Mouse (Mus musculus): ENCODE measurements at regions not wholly inside any gene's neighbourhood (a gene's known extent, or its start where the extent isn't known, plus 50 kb on each side); places are given as distances from the start of the nearest gene placed in this dataset.

GRCm38 (mm10) chr2:9267675-9268074 lies 613.4 kb upstream of the 4930412O13Rik start:
- no peak for DNase-seq (ENCODE audit: low read depth)

GRCm38 (mm10) chr2:9283441-9283840 lies 597.6 kb upstream of the 4930412O13Rik start:
- DNase-seq (ENCODE audit: low read depth): no peak

GRCm38 (mm10) chr2:9285800-9286199 lies 595.3 kb upstream of the 4930412O13Rik start:
- DNase-seq (ENCODE audit: low read depth): no peak

- no peak for DNase-seq (ENCODE audit: low read depth)
Observed at GRCm38 (mm10) chr2:9287077-9287476, 594.0 kb upstream of the 4930412O13Rik start.

GRCm38 (mm10) chr2:9287623-9288022 lies 593.4 kb upstream of the 4930412O13Rik start:
- DNase-seq (ENCODE audit: low read depth): no peak

GRCm38 (mm10) chr2:9331630-9332352 lies 549.3 kb upstream of the 4930412O13Rik start:
- DNase-seq (ENCODE audit: low read depth): no peak

DNA sequence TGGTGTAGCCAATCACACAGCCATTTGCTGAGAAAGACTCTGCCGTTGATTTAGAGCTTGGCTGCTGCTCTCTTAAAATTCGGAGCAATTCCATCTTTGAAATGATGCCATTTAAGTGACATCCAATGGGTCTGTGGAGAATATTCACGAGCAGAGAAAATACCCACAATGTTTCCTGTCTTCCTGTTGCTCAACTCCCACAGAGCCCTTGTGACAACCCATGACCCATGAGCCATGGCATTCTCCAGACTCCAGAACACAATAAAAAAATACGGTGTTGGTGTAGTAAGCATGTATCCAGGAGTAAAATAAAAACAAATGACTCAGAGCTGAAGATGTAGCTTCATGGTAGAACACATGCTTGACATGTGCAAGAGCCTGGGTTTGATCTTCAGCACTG lies 532.1 kb upstream of the 4930412O13Rik start:
- DNase-seq (ENCODE audit: low read depth): no peak

DNA sequence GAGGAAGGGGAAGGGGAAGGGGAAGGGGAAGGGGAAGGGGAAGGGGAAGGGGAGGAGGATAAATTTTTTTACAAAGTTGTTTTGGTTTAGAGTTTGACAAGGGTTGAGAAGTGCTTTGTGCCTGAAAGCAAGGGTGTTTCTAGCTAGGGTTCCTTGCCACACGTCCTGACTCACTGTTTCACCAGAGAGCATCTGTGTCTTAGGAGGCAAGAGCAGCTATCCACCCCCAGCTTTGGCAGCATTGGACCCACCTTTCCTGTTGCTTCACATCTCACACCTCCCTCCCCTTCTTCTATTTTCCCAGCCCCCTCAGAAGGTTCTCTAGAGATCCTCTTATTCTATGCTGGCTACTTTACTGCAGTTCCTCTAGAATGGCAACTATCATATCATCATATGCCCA lies 531.1 kb upstream of the 4930412O13Rik start:
- DNase-seq (ENCODE audit: low read depth): no peak

- no peak for DNase-seq (ENCODE audit: low read depth)
Observed at GRCm38 (mm10) chr2:9352190-9352589, 528.9 kb upstream of the 4930412O13Rik start.

DNA sequence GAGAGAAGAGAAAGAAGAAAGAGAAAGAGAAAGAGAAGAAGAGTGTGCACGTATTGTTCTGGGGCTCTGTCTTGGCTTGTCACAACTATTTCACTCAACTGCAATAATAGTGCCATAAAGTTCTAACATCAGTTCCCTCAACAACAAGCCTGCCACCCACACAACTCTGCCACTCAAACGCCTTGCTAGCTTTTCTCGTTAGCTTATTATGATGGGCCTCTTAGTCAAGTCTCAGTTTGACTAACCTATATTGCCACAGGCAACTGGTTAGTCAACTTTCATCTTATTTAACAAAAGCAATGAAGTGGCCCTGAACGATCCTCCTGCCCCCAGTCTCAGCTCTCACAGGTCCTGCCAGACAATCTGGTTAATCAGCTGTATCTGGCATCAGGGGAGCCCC lies 521.0 kb upstream of the 4930412O13Rik start:
- no peak for DNase-seq (ENCODE audit: low read depth)

- no peak for DNase-seq (ENCODE audit: low read depth)
Observed at GRCm38 (mm10) chr2:9367801-9368584, 513.1 kb upstream of the 4930412O13Rik start.

DNA sequence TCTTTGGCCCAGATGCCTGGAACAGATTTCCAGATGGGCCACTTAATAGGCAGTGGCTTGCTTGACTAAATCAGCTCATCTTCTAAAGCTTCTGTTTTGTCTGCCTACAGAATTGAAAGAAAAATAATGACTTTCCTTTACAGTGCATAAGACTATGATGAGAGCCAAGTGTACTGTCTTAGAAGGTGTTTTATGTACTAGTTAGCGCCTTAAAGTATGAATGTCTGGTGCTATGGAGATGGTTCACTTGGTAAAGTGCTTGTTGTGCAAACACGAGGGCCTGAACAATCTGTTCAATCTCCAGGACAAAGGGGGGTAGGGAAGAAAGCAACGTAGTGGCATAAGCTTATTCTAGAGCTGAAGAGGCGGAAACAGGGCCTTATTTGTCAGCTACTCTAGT lies 511.5 kb upstream of the 4930412O13Rik start:
- no peak for DNase-seq (ENCODE audit: low read depth)

- DNase-seq (ENCODE audit: low read depth): no peak
Observed at GRCm38 (mm10) chr2:9386566-9386965, 494.5 kb upstream of the 4930412O13Rik start.

GRCm38 (mm10) chr2:9388058-9388457 lies 493.0 kb upstream of the 4930412O13Rik start:
- DNase-seq (ENCODE audit: low read depth): no peak

DNA sequence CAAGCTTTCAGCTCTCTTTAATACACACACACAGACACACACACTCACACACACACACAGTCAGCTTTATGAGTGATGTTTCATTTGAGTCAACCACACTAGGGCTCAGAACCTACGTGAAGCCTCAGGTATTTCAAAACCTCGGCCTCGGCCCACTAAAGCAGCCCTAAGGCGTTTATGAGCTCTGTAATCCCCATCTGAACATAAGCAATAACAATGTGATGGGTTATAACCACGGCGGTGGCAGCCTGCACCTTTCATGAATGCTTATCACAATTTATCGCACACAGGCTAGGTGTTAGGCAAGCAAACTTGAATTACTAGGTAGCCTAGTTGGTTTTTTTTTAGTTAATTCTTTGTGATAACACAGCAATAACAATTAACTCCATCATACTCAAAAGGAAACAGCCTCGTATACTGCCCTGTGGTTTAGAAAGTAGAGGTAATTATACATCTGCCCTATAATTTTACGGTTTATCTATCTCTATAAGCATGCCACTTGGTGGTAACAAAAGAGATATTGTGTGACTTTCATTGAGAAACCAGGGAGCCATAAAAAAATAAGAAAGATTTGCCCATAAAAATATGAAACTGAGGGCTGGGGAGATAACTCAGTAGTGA lies 485.6 kb upstream of the 4930412O13Rik start:
- DNase-seq (ENCODE audit: low read depth): no peak

- DNase-seq (ENCODE audit: low read depth): no peak
Observed at GRCm38 (mm10) chr2:9401461-9401860, 479.6 kb upstream of the 4930412O13Rik start.

GRCm38 (mm10) chr2:9402281-9402680 lies 478.8 kb upstream of the 4930412O13Rik start:
- no peak for DNase-seq (ENCODE audit: low read depth)

GRCm38 (mm10) chr2:9409075-9409474 lies 472.0 kb upstream of the 4930412O13Rik start:
- no peak for DNase-seq (ENCODE audit: low read depth)

- no peak for DNase-seq (ENCODE audit: low read depth)
Observed at GRCm38 (mm10) chr2:9422686-9423085, 458.4 kb upstream of the 4930412O13Rik start.

- no peak for DNase-seq (ENCODE audit: low read depth)
Observed at GRCm38 (mm10) chr2:9423534-9423933, 457.5 kb upstream of the 4930412O13Rik start.

DNA sequence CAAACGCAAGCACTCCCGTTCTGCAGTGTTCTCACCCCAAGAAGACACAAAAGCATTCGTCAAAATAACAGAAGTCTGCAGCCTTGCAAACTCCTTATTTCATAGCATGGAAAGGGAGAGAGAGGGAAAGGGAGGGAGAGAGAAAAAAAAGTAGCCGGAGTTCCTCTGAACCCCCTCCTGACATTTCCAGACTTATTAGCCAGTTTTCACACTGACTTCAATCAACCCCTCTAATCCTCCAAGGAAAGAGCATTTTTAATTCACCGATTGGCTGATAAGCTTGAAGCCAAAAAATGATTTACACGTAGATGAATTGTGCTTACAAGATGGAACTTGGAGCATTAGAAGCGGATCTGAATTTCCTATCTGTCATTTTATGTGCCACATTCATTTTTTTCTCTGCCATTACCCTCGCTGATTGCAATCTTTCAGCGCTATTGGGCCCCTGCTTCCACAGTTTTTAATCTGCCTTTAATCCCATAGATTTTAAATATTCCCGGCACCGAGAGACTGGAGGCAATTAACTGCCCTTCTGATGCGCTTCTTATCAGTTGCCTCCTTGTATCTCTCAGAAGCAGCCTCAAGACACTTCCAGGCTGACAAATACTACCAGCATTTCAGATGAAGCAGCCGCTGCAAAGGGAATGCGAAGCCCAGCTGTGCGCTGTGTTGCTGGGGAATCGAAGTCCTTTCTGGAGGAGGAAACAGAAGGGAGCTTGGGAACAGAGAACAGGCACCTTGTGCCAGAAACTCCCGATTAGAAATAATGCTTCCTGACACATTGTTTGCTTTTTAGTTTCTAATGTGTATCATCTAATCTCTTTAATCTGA lies 447.7 kb upstream of the 4930412O13Rik start:
- DNase-seq (ENCODE audit: low read depth): no peak
